Mouse (Mus musculus): Measurements from ENCODE around the gene Cbfa2t3.

DNA sequence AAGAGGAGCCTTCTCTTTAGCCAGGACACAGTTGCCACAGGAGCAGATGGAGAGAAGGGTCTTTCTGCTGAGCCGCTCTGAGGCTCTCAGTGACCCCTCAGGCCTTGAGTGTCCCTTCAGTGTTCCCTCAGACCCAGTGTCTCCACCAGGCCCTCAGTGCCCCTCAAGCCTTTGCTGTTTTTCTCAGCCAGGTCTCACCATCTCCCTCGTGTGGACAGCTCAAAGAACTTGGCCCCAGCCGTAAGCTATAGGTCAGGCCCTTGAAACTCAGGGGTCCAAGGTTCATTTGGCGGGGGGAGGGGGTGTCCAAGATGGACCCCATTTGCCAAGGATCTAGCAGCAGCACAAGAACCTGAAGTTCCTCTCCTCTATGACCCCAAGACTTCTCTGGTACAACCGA lies 74.3 kb downstream of the Cbfa2t3 start:
- TF ChIP-seq CTCF (IDR thresholded peaks at IDR 0.05; ENCODE audit: low read depth, low read length), result no peak
- TF ChIP-seq POLR2A (IDR thresholded peaks at IDR 0.05; ENCODE audit: extremely low read depth, insufficient read depth, low read length), result no peak

Data from liver, adult 2 months (tissue).